ENCODE assay signal across 9 mouse cellular contexts in the genomic region with DNA sequence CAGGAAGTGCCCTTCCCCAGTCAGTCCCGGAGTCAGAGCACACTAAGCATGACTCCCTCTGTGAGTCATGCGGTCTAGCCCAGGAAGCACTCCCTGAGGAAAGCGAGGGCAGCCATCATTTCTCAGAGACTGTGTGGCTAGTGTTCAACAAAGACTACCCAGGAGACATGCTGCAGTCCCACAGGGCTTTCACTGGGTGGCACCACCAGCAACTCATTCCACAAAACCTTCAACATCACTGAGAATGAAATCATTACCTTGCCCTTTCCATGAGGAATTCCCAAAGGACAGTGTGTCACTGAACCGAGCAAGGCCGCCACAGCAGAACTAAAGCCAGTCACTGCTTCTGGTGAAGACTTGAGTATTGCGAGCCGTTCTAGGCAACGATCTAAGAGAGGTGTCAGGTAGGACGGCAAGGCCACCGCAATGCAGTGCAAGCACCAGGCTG. TPM values are rescaled to one million over a fixed set of nuclear protein-coding genes. Genes with fewer than 3 reads are reported as not detected.
A peak's percentile ranks its signal among the peaks of the same experiment; 100 is the strongest.
DNase-seq lines count a peak whose midpoint lies in the region; ATAC-seq and TF ChIP-seq lines count a peak whose summit lies in the region.
"Had no signal": no experiment of that assay in that cellular context is flagged by ENCODE, and none has a peak within 500 bp of the region (broad histone marks: within the 10 kb centered on the region; RNA-seq: fewer than 3 reads in every experiment).

No protein-coding gene starts in this region.

- no peak overlapping the region for H3K4me3 ChIP-seq in heart, embryonic 11.5 days (ENCODE audit: low read depth, low read length)
- H3K4me3 ChIP-seq in liver, adult 2 months (ENCODE audit: insufficient read depth, low read depth, low read length): no peak overlapping the region
- H3K4me3 ChIP-seq: neural tube, embryonic 12.5 days had no signal

- no peak overlapping the region for H3K27ac ChIP-seq in heart, embryonic 11.5 days (ENCODE audit: low read depth, low read length)
- no peak overlapping the region for H3K27ac ChIP-seq in liver, adult 2 months (replicated peaks; ENCODE audit: insufficient read depth, low read depth, low read length)
- H3K27ac ChIP-seq: neural tube, embryonic 12.5 days had no signal

- no peaks in the 10 kb centered on the region for H3K79me2 ChIP-seq in liver, adult 2 months (ENCODE audit: control insufficient read depth, insufficient read depth, low read length)

- H3K9ac ChIP-seq in heart, embryonic 11.5 days (ENCODE audit: low read depth, low read length): no peak overlapping the region
- no peak overlapping the region for H3K9ac ChIP-seq in liver, adult 2 months (ENCODE audit: low read depth, low read length)
- H3K9ac ChIP-seq: neural tube, embryonic 12.5 days had no signal

- H3K27me3 ChIP-seq in heart, embryonic 11.5 days (ENCODE audit: control insufficient read depth, insufficient read depth, low read length): no peaks in the 10 kb centered on the region
- no peaks in the 10 kb centered on the region for H3K27me3 ChIP-seq in liver, adult 2 months (ENCODE audit: control insufficient read depth, insufficient read depth, low read length)
- H3K27me3 ChIP-seq: neural tube, embryonic 12.5 days had no signal

- 79% methylated on average over 10 of the region's 10 CpGs for WGBS in heart, embryonic 11.5 days (ENCODE audit: insufficient replicate concordance)
- WGBS in liver, adult 2 months: 90% methylated on average over 10 of the region's 10 CpGs

- TF ChIP-seq CTCF in liver, adult 2 months (IDR thresholded peaks at IDR 0.05; ENCODE audit: low read depth, low read length): peak; percentile 15; the same call in 1 of the 2 replicates

- H3K4me2 ChIP-seq in heart, embryonic 11.5 days: no peak overlapping the region
- H3K4me2 ChIP-seq: neural tube, embryonic 12.5 days had no signal

- no peak for ATAC-seq in heart, embryonic 11.5 days (replicated peaks; ENCODE audit: insufficient number of reproducible peaks, low FRiP score, low TSS enrichment)
- ATAC-seq in erythroblast, adult 5-6 weeks (replicated peaks; ENCODE audit: low FRiP score, poor library complexity, severe bottlenecking): no peak

- DNase-seq in heart, adult 11 months: peak; percentile 85
- no peak for DNase-seq in liver, adult 2 months (ENCODE audit: extremely low read depth, low read depth, low spot score)
- DNase-seq in liver (no peak), MN1 (ENCODE audit: low spot score) (peak; percentile 69)
- DNase-seq in heart, postnatal 4 days: peak; percentile 20
- DNase-seq in layer of hippocampus, adult 9-10 months (ENCODE audit: low spot score): no peak

- H3K9me3 ChIP-seq in heart, embryonic 11.5 days (replicated peaks; ENCODE audit: control insufficient read depth, low read length): no peaks in the 10 kb centered on the region
- H3K9me3 ChIP-seq: neural tube, embryonic 12.5 days had no signal

- peaks cover 31% of the 10 kb centered on the region for H3K36me3 ChIP-seq in heart, embryonic 11.5 days (ENCODE audit: control insufficient read depth, insufficient read depth, low read length)
- H3K36me3 ChIP-seq in liver, adult 2 months (ENCODE audit: control insufficient read depth, insufficient read depth, low read length): peaks cover 55% of the 10 kb centered on the region

- no peak for TF ChIP-seq POLR2A in liver, adult 2 months (IDR thresholded peaks at IDR 0.05; ENCODE audit: extremely low read depth, insufficient read depth, low read length)

- H3K4me1 ChIP-seq in heart, embryonic 11.5 days (ENCODE audit: control insufficient read depth, insufficient read depth, low read length): no peaks in the 10 kb centered on the region
- H3K4me1 ChIP-seq in liver, adult 2 months (ENCODE audit: control insufficient read depth, insufficient read depth, low read length): no peaks in the 10 kb centered on the region
- H3K4me1 ChIP-seq: neural tube, embryonic 12.5 days had no signal

RNA-seq across cellular contexts. Expression of a gene that starts 23.6 kb away (rescaled TPM):
- 10.2 and 13.9 TPM in 2 replicates for polyA plus RNA-seq in heart, embryonic 11.5 days (2014; fragmentation: Nextera tagmentation; extraction: Ambion mirVana)
- total RNA-seq in liver, adult 2 months (2014; rRNA removed): 8.1 and 10.3 TPM in 2 replicates
- 9.1 and 9.6 TPM in 2 replicates for polyA plus RNA-seq in liver, adult 2 months (2012; rRNA removed)
- total RNA-seq in heart, postnatal 4 days (2021): 10 to 100 TPM; 21.3 to 24.6 TPM
- 18.1 and 18.6 TPM in 2 replicates for total RNA-seq in erythroblast, adult 5-6 weeks (2015; ENCODE audit: low replicate concordance)
- total RNA-seq in erythroblast, adult 5-6 weeks (2017; ENCODE audit: low replicate concordance): 15.2 and 20.1 TPM in 2 replicates

RNA-seq across cellular contexts. Expression of a gene that starts 58.8 kb away (rescaled TPM):
- 20.2 and 20.9 TPM in 2 replicates for polyA plus RNA-seq in heart, embryonic 11.5 days (2014; fragmentation: Nextera tagmentation; extraction: Ambion mirVana)
- 13.6 and 14.8 TPM in 2 replicates for total RNA-seq in liver, adult 2 months (2014; rRNA removed)
- 10.8 and 12.6 TPM in 2 replicates for polyA plus RNA-seq in liver, adult 2 months (2012; rRNA removed)
- 1 to 10 TPM; 8.6 to 8.7 TPM for total RNA-seq in heart, postnatal 4 days (2021)
- total RNA-seq in erythroblast, adult 5-6 weeks (2015; ENCODE audit: low replicate concordance): 5.4 and 7.7 TPM in 2 replicates
- total RNA-seq in erythroblast, adult 5-6 weeks (2017; ENCODE audit: low replicate concordance): 5.3 and 5.9 TPM in 2 replicates

Comparison
In these comparisons a context has a peak if more than half of its experiments do, and no peak if none do; other contexts are left out.
1. DNase-seq: peak in heart, adult 11 months (single experiment), MN1 (single experiment) and heart, postnatal 4 days (single experiment); none in liver, adult 2 months (single experiment), liver (single experiment) and layer of hippocampus, adult 9-10 months (single experiment).